Mouse (Mus musculus) MEL (cell line): ENCODE results near the gene Aoc1. TPM values are rescaled to one million over a fixed set of nuclear protein-coding genes. Genes with fewer than 3 reads are reported as not detected.

Experiments used
- DNase-seq: peaks from one replicate; pipeline ENCODE4 v3.0.0; 2011; ENCODE audit warnings: low read depth, low spot score
- H3K27ac ChIP-seq: 2 replicates; pipeline ENCODE4 v1.5.1; 2012; ENCODE audit warnings: low read depth, mild to moderate bottlenecking, control low read depth, low read length, moderate library complexity; ENCODE audit not compliant: control insufficient read depth
- H3K27me3 ChIP-seq, 2 experiments: fragments of 150-350 bp in 1 of 2; sonication (generic) in 1 of 2; 2 replicates each; pipeline ENCODE4 v1.6.1; 2012; ENCODE audit warnings: low read length in 2 of 2, mild to moderate bottlenecking in 2 of 2, improper control_type of control experiment in 1 of 2, moderate library complexity in 1 of 2; ENCODE audit not compliant: insufficient read depth in 2 of 2, control insufficient read depth in 1 of 2
- H3K36me3 ChIP-seq, 2 experiments: 2 replicates each; pipeline ENCODE4 v1.6.1; 2012 to 2014; ENCODE audit warnings: low read length in 2 of 2, improper control_type of control experiment in 1 of 2, inconsistent platforms in 1 of 2, mild to moderate bottlenecking in 1 of 2; ENCODE audit not compliant: insufficient read depth in 2 of 2, control insufficient read depth in 1 of 2
- H3K4me1 ChIP-seq, 2 experiments: fragments of 150-350 bp in 1 of 2; sonication (generic) in 1 of 2; 2 replicates each; pipeline ENCODE4 v1.6.1; 2012; ENCODE audit warnings: low read length in 2 of 2, improper control_type of control experiment in 1 of 2, mild to moderate bottlenecking in 1 of 2; ENCODE audit not compliant: insufficient read depth in 2 of 2, control insufficient read depth in 1 of 2
- H3K4me3 ChIP-seq, 2 experiments: fragments of 150-350 bp in 1 of 2; sonication (generic) in 1 of 2; 2 replicates each; pipeline ENCODE4 v1.5.1; 2012; ENCODE audit warnings: low read depth in 2 of 2, low read length in 2 of 2, mild to moderate bottlenecking in 2 of 2, moderate library complexity in 2 of 2, control low read depth in 1 of 2, improper control_type of control experiment in 1 of 2; ENCODE audit not compliant: control insufficient read depth in 1 of 2, insufficient read depth in 1 of 2
- H3K79me2 ChIP-seq: 2 replicates; pipeline ENCODE4 v1.6.1; 2012; ENCODE audit warnings: mild to moderate bottlenecking, low read length, moderate library complexity; ENCODE audit not compliant: control insufficient read depth, poor library complexity, insufficient read depth
- H3K9ac ChIP-seq: 2 replicates; pipeline ENCODE4 v1.6.1; 2012; ENCODE audit warnings: low read depth, mild to moderate bottlenecking, control low read depth, low read length, moderate library complexity; ENCODE audit not compliant: control insufficient read depth, poor library complexity, severe bottlenecking
- H3K9me3 ChIP-seq: fragments of 150-350 bp; sonication (generic); replicated peaks from 2 replicates; pipeline ENCODE4 v1.6.1; 2012; ENCODE audit warnings: mild to moderate bottlenecking, low read length, improper control_type of control experiment, moderate library complexity; ENCODE audit not compliant: insufficient read depth
- CHD1 ChIP-seq: IDR thresholded peaks from 2 replicates; pipeline ENCODE4 v1.6.1; 2012; ENCODE audit warnings: low read depth, mild to moderate bottlenecking, inconsistent platforms, low read length, improper control_type of control experiment
- CHD2 ChIP-seq: IDR thresholded peaks from 2 replicates; pipeline ENCODE4 v1.6.1; 2011; ENCODE audit warnings: low read length, improper control_type of control experiment
- ETS1 ChIP-seq: IDR thresholded peaks from 2 replicates; pipeline ENCODE4 v1.6.1; 2012; ENCODE audit warnings: low read depth, mild to moderate bottlenecking, inconsistent platforms, low read length, improper control_type of control experiment, moderate library complexity
- GATA1 ChIP-seq: IDR thresholded peaks from 2 replicates; pipeline ENCODE4 v1.6.1; 2011; ENCODE audit warnings: low read depth, low read length, improper control_type of control experiment
- JUND ChIP-seq: IDR thresholded peaks from 2 replicates; pipeline ENCODE4 v1.6.1; 2011; ENCODE audit warnings: low read depth, mild to moderate bottlenecking, improper control_type of control experiment, low read length
- MAZ ChIP-seq: IDR thresholded peaks from 2 replicates; pipeline ENCODE4 v1.6.1; 2012; ENCODE audit warnings: low read depth, mild to moderate bottlenecking, inconsistent platforms, low read length, improper control_type of control experiment
- MEF2A ChIP-seq: IDR thresholded peaks from 2 replicates; pipeline ENCODE4 v1.6.1; 2014; ENCODE audit warnings: low read depth, mild to moderate bottlenecking, inconsistent platforms, low read length, improper control_type of control experiment; ENCODE audit not compliant: poor library complexity, insufficient replicate concordance, severe bottlenecking; ENCODE audit errors: extremely low read depth
- MYB ChIP-seq: IDR thresholded peaks from 2 replicates; pipeline ENCODE4 v1.6.1; 2011; ENCODE audit warnings: mild to moderate bottlenecking, low read depth, low read length, improper control_type of control experiment
- MYC ChIP-seq: IDR thresholded peaks from 2 replicates; pipeline ENCODE4 v1.6.1; 2011; ENCODE audit warnings: low read depth, mild to moderate bottlenecking, low read length, improper control_type of control experiment, moderate library complexity
- POLR2A ChIP-seq, 2 experiments: IDR thresholded peaks; 2 replicates each; pipeline ENCODE4 v1.6.1; 2011 to 2012; ENCODE audit warnings: low read length in 2 of 2, mild to moderate bottlenecking in 2 of 2, control low read depth in 1 of 2, improper control_type of control experiment in 1 of 2, low read depth in 1 of 2, moderate library complexity in 1 of 2; ENCODE audit not compliant: control insufficient read depth in 1 of 2, insufficient read depth in 1 of 2, poor library complexity in 1 of 2
- POLR2AphosphoS2 ChIP-seq: IDR thresholded peaks from 2 replicates; pipeline ENCODE4 v1.6.1; 2011; ENCODE audit warnings: low read length, improper control_type of control experiment
- POLR2AphosphoS5 ChIP-seq: IDR thresholded peaks from 2 replicates; pipeline ENCODE4 v1.6.1; 2012; ENCODE audit warnings: low read depth, borderline replicate concordance, mild to moderate bottlenecking, inconsistent platforms, low read length, moderate library complexity, mixed read lengths
- SMC3 ChIP-seq: IDR thresholded peaks from 2 replicates; pipeline ENCODE4 v1.6.1; 2011; ENCODE audit warnings: low read depth, low read length, improper control_type of control experiment
- TBP ChIP-seq: IDR thresholded peaks from 2 replicates; pipeline ENCODE4 v1.8.0; 2011; ENCODE audit warnings: low read depth, low read length, improper control_type of control experiment
- TCF12 ChIP-seq: IDR thresholded peaks from 2 replicates; pipeline ENCODE4 v1.6.1; 2014; ENCODE audit warnings: low read depth, mild to moderate bottlenecking, inconsistent platforms, low read length, improper control_type of control experiment, moderate library complexity
- UBTF ChIP-seq: IDR thresholded peaks from 2 replicates; pipeline ENCODE4 v1.6.1; 2012; ENCODE audit warnings: low read depth, mild to moderate bottlenecking, inconsistent platforms, low read length, improper control_type of control experiment, moderate library complexity, borderline replicate concordance; ENCODE audit not compliant: insufficient read depth
- USF1 ChIP-seq: IDR thresholded peaks from 2 replicates; pipeline ENCODE4 v1.6.1; 2014; ENCODE audit warnings: low read depth, mild to moderate bottlenecking, inconsistent platforms, low read length, improper control_type of control experiment, moderate library complexity
- ZNF384 ChIP-seq: IDR thresholded peaks from 2 replicates; pipeline ENCODE4 v1.6.1; 2012; ENCODE audit warnings: low read depth, mild to moderate bottlenecking, inconsistent platforms, low read length, improper control_type of control experiment
- polyA plus RNA-seq, 2 experiments: library from polyadenylated mRNA; stranded (reverse) in 1 of 2; unstranded in 1 of 2; fragments of >175 nt in 1 of 2; fragments of >200 nt in 1 of 2; gene quantifications; 2 replicates each; pipeline versions ENCODE4 v1.2.1 to v1.2.4; 2012; ENCODE audit warnings: low replicate concordance in 2 of 2, low read depth in 1 of 2; ENCODE audit not compliant: insufficient read length in 2 of 2, insufficient read depth in 1 of 2, missing spikeins in 1 of 2
- total RNA-seq: library from RNA; depleted of rRNA; stranded (reverse); fragments of 300-350 nt; gene quantifications from 2 replicates; pipeline ENCODE4 v1.2.3, GENCODE M21; 2012

Gene Aoc1
- total and polyA plus RNA-seq, 3 experiments = not detected

DNA sequence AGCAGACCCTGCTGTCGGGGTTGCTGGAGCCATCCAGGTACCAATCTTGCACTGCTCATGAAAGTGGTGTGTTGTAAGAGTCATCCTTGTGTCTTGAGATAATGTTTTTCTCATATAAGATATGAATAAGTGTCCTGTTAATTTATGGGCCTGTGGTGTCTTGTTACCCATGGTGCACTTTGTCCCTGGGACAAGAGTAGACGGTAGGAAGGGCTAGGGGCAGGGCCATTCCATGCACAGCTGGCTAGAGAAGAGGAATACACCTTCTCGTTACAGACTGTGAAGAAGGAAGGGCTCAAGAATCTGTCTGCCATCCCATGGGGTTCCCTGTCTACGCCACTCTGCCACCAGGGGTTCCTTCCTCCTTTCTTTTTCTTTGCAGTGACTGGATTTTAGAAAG is 1.9 kb downstream of the Aoc1 start:
- DNase-seq = no peak
- H3K27me3 ChIP-seq = peaks cover 0 to 2% of the 10 kb centered on the region in 2 experiments; a peak in 1 of 4 replicates
- no peaks in the 10 kb centered on the region for H3K4me1 ChIP-seq
- no peak overlapping the region for H3K4me3 ChIP-seq
- H3K9ac ChIP-seq = no peak overlapping the region
- no peak for TF ChIP-seq POLR2A (IDR thresholded peaks at IDR 0.05; ENCODE audit: control insufficient read depth in 1 of 2, insufficient read depth in 1 of 2, low read depth in 1 of 2, low read length in 2 of 2, poor library complexity in 1 of 2)
- no peak for TF ChIP-seq TCF12
- TF ChIP-seq CHD1 = no peak
- no peak for TF ChIP-seq UBTF
- H3K79me2 ChIP-seq = no peaks in the 10 kb centered on the region
- H3K9me3 ChIP-seq = no peaks in the 10 kb centered on the region
- no peaks in the 10 kb centered on the region for H3K36me3 ChIP-seq
- H3K27ac ChIP-seq = no peak overlapping the region

DNA sequence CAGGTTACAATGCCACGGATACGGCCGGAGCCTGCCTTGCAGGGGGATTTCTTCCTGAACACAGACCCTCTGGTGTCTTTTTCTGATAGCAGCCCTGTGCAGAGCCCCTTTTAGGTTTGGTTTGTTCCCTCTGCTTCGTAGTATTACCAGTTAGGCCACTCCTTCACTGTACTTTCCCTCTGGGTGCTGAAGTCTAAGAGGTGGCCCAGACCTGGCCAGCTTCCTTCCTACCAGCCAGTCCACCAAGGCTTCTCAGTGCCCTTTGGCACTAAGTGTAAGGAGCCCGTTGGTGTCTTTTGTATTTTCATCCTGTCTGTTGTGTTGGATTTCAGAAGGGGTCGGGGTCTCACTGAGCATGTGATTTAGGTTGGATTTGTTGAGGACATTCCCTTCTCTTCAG is 2.8 kb downstream of the Aoc1 start:
- Histone ChIP-seq H3K27ac (no peak overlapping the region), H3K4me3 (no peak overlapping the region)
- TF ChIP-seq JUND = no peak
- no peak for TF ChIP-seq POLR2AphosphoS2
- TF ChIP-seq GATA1 = no peak
- no peak for TF ChIP-seq POLR2AphosphoS5
- TF ChIP-seq MAZ = no peak
- no peak for TF ChIP-seq MYC
- no peak for TF ChIP-seq CHD2
- TF ChIP-seq MYB = no peak
- no peak for TF ChIP-seq USF1
- TF ChIP-seq CHD1 = no peak
- TF ChIP-seq TCF12 = no peak
- no peak for TF ChIP-seq TBP
- TF ChIP-seq ZNF384 = no peak
- TF ChIP-seq ETS1 = no peak
- TF ChIP-seq SMC3 = no peak
- no peak for TF ChIP-seq MEF2A
- TF ChIP-seq, all 39 proteins: peak for 0
- no peaks in the 10 kb centered on the region for H3K36me3 ChIP-seq
- peaks cover 0 to 2% of the 10 kb centered on the region in 2 experiments; a peak in 1 of 4 replicates for H3K27me3 ChIP-seq
- H3K9ac ChIP-seq = no peak overlapping the region
- no peak for DNase-seq
- no peaks in the 10 kb centered on the region for H3K79me2 ChIP-seq
- no peaks in the 10 kb centered on the region for H3K9me3 ChIP-seq
- no peaks in the 10 kb centered on the region for H3K4me1 ChIP-seq
